Mouse (Mus musculus) frontal cortex, postnatal 14 days (tissue): ENCODE results near the gene Zfp970.
"Not testable (repeated sequence)": the region's sequence is repeated elsewhere in the genome, so short reads cannot be mapped to it uniquely, and the experiment has no call there.

Source experiments
- DNase-seq, 2 experiments: peaks; one replicate each; pipeline ENCODE4 v3.0.0; 2022; ENCODE audit warnings: low spot score in 2 of 2

Gene Zfp970

DNA sequence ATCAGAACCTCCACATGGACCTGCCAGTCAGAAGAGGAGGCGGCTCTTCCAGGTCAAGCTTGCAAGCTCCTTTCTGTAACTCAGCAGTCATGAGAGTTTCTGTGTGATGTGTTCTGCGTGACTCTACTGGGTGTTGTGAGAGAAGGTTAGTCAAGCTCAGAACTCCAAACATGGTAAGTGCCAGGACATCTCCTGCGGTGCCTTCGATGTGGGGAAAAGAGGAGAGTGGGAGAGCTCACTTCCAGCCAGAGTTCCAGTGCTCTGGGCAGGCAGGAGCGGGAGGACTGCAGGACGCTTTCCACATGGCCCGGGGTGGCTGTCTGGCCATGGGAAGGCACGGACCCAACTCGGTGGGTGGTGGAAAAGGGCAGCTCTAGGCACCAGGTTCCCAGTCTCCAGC, at the start of gene Zfp970:
TSS of gene Zfp970 (plus strand) at position 58 of the 400 bp plus-strand sequence.
- DNase-seq = peak in 1 of 2 experiments; percentile 12

DNA sequence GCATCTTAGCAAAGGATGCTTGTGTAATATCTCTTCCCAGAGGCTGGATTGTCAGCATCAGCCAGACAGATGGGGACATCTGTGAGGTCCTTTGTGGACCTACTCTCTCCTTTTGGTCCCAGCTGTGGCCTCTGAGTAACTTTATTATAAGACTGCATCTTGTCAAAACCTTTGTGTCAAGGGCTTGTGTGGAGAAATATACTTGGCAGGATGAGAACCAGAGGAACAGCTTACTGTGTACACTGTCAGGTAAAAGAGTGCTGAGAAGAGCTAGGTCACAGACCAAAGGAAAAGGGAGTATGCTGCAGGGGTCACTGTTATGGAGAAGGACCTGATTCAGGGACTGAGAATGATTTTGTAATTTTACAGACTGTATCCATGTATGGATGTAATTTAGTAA, 3.7 kb downstream of the Zfp970 start:
- DNase-seq = not testable (repeated sequence)

DNA sequence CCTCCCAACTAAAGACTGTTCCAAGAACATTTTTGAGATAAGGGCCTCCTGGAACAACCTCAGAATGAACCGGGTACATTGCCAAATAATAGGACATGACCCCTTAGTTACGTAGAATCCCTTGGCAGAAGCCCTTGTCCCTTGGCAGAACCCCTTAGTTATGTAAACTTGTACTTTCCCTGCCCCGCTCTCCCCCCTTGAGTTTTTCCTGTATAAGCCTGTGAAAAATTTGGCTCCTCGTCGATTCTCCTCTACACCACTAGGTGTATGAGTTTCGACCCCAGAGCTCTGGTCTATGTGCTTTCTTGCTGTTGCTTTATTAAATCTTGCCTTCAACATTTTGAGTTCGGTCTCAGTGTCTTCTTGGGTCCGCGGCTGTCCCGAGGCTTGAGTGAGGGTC, 7.7 kb downstream of the Zfp970 start:
- DNase-seq = not testable (repeated sequence)

DNA sequence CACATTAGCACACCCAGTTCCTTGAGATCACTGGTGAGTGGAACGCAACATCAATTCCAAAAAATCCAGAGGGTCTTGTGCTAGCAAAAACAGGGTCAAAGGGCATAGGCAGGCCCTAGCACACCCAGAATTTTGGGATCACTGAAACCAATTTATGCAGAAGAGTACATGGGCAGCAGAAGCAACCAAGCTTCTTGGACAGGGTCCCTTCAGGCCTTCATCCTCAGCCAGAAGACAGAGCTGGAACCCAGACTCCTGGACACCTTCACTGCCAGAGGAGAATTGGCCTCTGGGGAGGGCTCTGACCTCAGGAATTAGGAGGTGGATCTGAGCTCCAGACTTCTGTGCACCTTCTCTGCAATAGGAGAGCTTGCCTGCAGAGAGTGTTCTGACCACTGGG, 17.4 kb downstream of the Zfp970 start:
- not testable (repeated sequence) for DNase-seq

DNA sequence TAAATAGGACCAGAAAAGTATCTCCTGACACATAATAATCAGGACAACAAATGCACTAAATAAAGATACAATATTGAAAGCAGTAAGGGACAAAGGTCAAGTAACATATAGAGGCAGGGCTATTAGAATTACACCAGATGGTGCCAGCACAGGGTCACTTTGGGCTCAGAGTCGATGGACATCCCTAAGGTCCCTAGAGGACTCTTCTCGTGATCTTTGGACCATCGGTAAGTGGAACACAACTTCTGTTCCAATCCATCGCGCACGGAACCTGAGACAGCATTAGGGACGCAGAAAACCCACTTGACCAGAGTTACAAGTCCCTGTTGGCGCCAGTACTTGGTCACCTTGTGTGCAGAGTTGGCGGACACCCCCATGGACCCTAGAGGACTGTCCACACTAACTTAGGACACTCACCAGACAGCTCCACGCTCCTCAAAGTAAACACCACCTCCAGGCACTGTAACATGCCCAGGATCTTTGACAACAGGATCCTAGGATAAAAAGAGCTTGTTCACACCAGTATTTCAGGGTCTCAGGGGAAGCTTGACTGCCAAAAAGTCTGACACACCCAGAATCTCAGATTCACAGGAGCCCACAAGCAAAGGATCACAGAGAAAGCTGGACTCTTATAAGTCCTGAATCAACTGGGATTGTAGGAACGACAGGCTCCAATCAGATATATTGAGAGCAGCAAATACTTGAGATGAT, 18.9 kb downstream of the Zfp970 start:
- DNase-seq = not testable (repeated sequence)

DNA sequence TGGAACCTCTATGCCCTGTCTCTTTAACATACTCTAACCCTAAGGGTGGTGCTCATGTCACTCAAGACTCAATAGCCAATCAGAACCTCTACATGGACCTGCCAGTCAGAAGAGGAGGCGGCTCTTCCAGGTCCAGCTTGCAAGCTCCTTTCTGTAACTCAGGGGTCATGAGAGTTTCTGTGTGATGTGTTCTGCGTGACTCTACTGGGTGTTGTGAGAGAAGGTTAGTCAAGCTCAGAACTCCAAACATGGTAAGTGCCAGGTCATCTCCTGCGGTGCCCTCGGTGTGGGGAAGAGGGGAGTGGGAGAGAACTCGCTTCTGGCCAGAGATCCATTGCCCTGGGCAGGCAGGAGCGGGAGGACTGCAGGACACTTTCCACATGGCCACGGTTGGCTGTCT, 33.5 kb downstream of the Zfp970 start, which contains the start of gene Gm14403:
TSS of gene Gm14403 (plus strand) at position 149 of the 400 bp plus-strand sequence.
- not testable (repeated sequence) for DNase-seq

DNA sequence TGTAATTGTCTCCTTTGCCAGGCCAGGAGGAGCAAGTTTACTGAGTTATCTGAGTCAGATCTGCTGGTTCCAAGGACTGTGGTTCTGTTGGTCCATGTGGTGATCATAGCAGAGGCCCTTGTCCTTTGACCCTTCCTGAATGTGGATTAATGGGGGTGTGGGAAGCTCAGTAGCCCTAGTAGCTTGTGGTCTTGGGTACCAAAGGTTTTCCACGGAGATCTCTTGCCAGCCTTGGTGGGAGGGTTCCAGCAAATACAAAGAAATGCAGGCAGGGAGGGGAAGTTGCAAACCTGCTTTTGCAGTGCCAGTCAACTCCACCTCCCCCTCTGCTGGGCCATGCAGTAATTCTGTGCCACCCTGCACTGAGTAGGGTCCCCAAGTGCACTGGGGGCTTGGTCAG, 34.6 kb downstream of the Zfp970 start:
- not testable (repeated sequence) for DNase-seq

DNA sequence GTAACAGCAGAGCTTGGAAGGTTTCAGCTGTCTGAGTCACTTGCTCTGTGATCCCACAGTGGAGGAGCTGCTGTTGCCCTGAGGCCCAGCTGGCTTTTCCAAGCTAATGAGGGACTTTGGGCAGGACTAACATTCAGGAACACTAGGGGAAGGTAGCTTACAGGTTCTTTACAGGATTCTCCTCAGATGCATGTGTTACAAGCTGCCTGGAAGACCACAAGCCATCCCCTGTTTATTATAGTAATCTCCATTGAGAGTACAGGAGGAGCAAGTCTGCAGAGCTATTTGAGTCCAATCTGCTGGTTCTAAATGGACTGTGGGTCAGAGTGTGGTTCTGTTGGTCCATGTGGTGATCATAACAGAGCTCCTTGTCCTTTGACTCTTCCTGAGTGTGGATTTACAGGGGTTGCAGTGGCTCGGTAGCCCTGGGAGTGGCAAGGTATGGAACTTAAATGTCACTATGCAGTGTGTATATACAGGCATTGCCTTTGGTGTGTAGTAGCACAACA, 40.7 kb downstream of the Zfp970 start:
- not testable (repeated sequence) for DNase-seq

DNA sequence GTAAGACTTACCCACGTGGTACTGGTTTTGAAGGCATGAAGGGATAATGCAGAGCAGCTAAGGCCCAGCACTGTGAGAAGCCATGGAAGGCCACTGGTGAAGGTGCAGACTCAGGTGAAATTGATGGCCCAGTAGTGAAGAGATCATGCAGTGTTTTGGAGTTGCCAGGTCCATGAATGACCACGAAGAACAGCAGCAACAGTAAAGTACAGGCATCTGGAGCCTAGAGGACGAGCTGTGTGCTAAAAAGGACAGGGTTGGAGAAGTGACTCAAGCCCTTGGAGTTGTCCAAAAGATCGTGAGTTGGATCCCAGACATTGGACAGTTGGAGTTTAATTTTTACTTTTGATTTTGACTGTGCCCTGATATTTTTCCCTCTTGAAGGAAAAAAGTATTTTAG, 46.8 kb downstream of the Zfp970 start:
- not testable (repeated sequence) for DNase-seq

DNA sequence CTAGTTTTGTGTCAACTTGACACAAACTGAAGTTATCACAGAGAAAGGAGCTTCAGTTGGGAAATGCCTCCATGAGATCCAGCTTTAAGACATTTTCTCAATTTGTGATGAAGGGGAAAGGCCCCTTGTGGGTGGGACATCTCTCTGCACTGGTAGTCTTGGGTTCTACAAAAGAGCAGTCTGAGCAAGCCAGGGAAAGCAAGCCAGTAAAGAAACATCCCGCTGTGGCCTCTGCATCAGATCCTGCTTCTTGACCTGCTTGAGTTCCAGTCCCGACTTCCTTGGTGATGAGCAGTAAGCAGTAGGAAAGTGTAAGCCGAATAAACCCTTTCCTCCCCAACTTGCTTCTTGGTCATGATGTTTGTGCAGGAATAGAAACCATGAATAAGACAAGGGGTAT, 47.4 kb downstream of the Zfp970 start:
- DNase-seq = not testable (repeated sequence)

DNA sequence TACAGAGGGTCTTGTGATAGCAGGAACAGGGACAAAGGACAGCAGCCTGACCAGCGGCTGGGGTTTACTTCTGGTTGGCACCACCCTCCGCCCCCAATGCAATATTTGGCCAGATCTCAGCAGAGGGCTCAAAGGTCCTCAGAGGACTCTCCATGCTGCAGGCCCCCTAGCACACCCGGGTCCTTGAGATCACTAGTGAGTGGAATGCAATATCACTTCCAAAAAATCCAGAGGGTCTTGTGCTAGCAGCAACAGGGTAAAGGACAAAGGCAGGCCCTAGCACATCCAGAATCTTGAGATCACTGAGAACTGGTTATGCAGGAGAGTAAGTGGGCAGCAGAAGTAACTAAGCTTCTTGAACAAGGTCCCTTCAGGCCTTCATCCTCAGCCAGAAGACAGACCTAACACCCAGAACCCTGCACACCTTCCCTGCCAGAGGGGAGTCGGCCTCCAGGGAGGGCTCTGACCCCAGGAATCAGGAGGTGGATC, 49.5 kb downstream of the Zfp970 start:
- not testable (repeated sequence) for DNase-seq

DNA sequence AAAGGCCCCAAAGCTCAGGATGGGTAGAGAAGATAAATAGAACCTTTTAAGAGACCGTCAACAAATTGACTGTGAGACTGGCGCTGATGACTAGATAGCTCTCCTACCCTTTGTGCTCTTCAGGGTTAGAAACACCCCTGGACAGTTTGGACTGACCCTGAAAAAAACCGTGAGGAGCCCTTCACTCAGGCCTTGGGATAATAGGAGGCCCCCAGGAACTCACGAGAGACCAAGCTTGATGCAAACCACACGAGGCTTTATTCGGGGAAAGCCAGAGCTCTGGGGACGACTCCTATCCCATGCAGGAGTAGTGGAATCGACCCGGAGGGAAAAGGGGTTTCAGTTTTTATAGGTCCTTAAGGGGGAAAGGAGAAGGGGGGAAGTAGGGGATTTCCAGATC, 53.2 kb downstream of the Zfp970 start:
- not testable (repeated sequence) for DNase-seq

DNA sequence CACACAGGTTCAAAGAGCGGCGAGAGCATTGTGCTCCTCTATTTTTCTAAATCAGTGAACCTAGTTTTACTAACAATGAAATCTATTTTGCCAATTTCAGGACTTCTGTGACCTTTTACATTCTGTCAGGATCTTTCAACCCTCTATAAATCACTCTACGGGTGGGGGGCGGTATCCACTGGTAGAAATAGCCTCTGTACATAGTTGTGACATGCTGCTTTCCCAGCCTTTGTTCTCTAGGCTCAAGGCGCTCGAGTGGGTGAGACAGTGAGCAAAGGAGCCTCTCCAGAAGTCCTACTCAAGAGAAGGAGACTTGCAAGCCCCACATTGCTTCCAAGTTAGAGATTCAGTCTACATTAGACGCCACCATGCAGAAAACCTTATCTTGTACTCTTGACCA, 53.8 kb downstream of the Zfp970 start:
- not testable (repeated sequence) for DNase-seq

DNA sequence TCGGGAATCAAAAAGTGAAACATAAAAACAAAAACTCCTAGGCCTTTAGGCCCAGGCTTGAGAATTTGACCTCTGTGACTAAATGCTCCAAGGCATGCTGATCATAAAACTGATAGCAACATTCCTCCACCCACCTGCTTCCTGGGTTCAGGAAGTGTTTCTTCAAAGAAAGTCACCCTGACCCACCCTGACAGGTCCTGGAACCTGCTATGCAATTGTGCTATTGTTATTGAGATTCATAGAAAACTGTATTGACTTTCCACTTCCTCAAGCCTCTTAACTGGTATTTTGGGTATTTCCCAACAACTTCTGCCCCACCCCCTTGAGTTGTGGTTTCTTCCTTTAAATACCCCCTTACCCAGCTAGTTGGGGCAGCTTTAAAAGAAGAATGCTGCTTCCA, 54.4 kb downstream of the Zfp970 start:
- not testable (repeated sequence) for DNase-seq

DNA sequence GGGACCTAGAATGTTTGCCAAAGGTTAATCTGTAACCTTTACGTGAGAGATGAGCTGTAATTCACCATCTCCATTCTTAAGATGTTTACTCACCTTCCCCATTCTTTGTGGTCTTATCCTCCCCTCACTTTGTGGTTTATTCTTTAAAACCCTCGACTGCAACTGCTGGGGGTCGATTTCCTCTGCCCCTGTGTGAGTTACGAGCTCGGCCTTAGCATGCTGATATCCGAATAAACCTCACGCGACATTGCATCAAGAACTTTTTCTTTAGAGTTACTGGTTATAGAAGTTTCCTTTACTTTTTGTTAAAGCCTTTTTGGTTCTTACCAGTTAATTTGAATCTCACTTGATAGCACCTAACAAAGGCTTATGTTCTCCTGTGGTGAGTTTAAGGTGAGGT, 55.5 kb downstream of the Zfp970 start:
- DNase-seq = no peak

DNA sequence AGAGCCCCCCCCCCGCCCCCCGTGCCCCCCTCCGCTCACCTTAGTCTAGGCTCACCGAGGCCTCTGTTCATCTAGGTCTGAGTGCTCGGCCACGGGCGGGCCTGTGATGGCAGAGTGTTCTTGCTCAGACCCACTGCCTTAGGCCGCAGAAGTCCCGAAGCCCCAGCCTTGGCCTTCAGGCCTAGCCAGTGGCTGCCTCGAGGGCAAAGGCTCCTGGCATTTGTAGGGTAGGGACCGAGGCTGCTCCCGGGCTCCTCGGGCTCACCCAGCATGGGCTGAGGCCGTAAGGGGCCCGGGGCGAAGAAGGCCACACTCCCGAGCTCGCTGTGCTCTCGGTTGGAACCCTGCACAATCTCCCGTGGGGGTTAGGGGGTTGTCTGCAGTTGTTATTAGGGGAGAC, 58.5 kb downstream of the Zfp970 start:
- no peak for DNase-seq

DNA sequence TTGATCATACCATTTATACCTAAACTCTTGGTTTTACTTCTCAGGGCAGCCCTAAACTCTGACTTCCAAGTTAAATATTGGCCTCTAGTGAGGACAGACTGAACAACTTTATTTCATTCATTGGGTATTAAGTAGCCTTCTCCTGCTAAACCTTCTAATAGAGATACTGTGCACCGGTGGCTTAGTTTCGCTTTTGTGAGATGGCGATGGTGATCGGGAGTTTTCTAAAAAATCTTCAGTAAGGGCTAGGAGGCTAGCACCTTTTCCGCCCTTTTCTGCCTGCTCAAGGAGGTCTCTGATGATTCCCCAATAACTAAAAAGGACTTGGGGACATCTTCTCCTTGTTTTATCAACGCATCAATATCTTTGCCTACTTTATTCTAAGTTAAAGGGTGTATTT, 59.1 kb downstream of the Zfp970 start:
- DNase-seq = not testable (repeated sequence)

DNA sequence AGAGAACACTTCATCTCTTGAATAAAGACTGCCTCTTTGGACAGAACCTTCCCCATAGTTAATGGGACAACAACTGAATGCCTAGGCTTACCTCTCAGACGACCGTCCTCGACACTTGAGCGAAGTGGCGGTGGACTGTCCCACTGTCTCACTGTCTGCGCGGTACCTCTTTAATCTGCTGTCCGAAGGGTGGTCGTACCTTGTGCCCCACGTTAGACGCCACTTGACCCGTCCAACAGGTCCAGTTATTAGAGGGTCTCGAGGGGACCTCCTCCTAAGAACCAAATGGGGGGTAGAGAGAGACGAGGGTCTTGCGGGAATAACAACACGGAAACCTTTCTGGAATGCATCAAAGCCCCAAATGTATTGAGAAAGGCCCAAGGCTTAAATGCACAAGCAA, 59.6 kb downstream of the Zfp970 start:
- DNase-seq = not testable (repeated sequence)
